Mouse (Mus musculus): ENCODE data around the gene Rwdd1.
"Not testable (repeated sequence)": the region's sequence is repeated elsewhere in the genome, so short reads cannot be mapped to it uniquely, and the experiment has no call there.

Rwdd1 gene

GRCm38 (mm10) chr10:34019302-34020075 lies at the start of gene Rwdd1:
Gene Rwdd1, minus strand, starts transcription at chr10:34019624.
- DNase-seq (ENCODE audit: low read depth, low spot score) = peak; percentile 97

GRCm38 (mm10) chr10:34066591-34066990 lies 47.2 kb upstream of the Rwdd1 start:
- peak; percentile 45 for DNase-seq (ENCODE audit: low read depth, low spot score)

GRCm38 (mm10) chr10:34053987-34054386 lies 34.6 kb upstream of the Rwdd1 start:
- no peak for DNase-seq (ENCODE audit: low read depth, low spot score)

GRCm38 (mm10) chr10:34044210-34044609 lies 24.8 kb upstream of the Rwdd1 start, which contains the start of gene Calhm4:
Gene Calhm4, minus strand, starts transcription at chr10:34044310.
- no peak for DNase-seq (ENCODE audit: low read depth, low spot score)

- no peak for DNase-seq (ENCODE audit: low read depth, low spot score)
Observed at GRCm38 (mm10) chr10:34037401-34037800, 18.0 kb upstream of the Rwdd1 start, which contains the start of gene Trappc3l. Gene Trappc3l, plus strand, starts transcription at chr10:34037597.

- DNase-seq (ENCODE audit: low read depth, low spot score) = peak; percentile 52
Observed at GRCm38 (mm10) chr10:34036587-34036986, 17.2 kb upstream of the Rwdd1 start.

DNA sequence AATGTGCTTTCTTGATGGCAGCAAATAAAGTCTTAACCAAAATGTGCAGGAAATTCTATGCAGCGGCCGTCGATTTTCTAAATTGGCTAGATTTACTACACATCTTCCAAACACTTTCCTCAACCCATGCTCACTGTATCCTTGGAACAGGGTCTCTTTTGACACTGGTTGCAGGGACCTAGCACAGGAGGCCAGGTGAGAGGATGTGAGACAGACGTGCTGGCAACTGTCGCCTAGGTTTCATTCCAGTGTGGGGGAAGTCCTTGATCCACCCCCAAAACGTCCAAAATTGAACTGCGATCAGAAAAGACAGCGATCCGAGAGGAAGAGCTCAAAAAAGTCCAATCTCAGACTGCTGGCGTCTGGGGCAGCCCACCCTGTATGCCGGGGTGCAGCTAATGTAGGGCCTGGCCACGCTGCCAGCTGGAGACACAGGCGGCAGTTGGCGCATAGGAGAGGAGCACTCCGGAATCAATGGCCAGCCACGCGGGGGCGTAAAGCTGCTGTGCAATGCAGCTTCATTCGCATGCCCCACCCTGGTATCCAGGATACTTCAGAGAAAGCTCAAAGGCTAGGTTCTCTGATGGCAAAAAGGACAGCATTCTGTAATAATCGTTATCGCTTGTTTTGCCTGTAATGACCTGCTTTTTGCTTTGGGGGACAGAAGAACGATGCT lies 14.3 kb upstream of the Rwdd1 start:
- DNase-seq (ENCODE audit: low read depth, low spot score) = peak; percentile 86

GRCm38 (mm10) chr10:34030322-34030721 lies 10.9 kb upstream of the Rwdd1 start:
- no peak for DNase-seq (ENCODE audit: low read depth, low spot score)

DNA sequence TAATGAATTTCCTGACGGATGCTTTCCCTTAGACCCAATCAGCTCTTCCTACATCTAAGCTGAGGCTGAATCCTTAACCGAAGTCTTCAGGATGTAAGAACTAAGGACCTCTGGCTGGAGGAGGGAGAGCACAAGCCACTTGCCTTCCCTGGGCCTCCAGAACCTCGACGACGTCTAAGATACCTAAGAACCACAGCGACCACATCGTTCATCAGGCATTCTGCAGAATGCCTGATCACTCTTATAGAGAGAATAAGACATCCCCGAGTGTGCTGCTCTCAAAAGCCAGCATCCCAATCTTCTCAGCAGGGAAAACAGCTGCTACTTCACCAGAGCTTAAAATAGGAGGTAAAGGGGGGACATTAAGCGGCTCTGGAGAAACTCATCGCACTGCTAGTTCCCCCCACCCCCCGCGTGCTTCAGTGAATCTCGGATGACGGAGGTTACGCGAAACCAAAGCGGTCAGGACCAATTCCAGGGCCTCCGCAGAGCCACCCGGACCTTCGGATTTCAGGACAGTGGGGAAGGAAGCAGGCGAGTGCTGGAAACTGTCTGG lies 600 bp downstream of the Rwdd1 start:
- DNase-seq (ENCODE audit: low read depth, low spot score) = no peak

DNA sequence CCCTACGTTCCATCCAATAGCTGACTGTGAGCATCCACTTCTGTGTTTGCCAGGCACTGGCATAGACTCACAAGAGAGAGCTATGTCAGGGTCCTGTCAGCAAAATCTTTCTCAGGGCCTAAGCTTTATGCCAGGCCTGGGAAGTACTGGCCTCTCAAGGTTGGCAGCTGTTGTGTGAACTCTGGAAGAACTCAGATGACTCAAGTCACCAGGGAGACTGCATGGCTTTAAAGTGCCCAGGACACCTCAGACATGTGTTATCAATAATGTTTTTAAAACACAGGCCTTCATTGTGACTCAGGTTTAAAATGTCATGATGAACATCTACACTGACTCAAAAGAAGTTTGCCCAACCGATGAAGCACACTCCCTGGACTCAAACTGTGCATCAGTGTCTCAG lies 6.2 kb downstream of the Rwdd1 start:
- DNase-seq (ENCODE audit: low read depth, low spot score) = no peak

DNA sequence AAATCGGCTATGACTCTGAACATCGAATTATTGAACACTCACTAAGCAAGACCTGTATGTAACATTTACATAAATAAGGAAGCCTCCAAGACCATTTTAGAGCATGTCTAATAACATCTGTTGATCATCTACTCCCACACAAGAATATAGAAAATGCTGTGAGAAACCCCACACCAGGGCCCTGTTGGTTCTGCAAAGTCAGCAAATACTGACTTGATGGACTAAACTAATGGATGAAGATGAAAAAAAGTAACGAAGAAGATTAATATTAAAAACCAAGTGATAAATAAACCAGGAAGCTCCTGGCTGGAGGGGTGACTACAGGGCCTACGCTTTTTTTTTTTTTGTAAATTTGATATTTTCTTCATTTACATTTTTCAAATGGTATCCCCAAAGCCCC lies 6.8 kb downstream of the Rwdd1 start:
- DNase-seq (ENCODE audit: low read depth, low spot score) = no peak

GRCm38 (mm10) chr10:33998397-33998796 lies 21.0 kb downstream of the Rwdd1 start:
- no peak for DNase-seq (ENCODE audit: low read depth, low spot score)

GRCm38 (mm10) chr10:33996686-33997085 lies 22.7 kb downstream of the Rwdd1 start:
- DNase-seq (ENCODE audit: low read depth, low spot score) = not testable (repeated sequence)

DNA sequence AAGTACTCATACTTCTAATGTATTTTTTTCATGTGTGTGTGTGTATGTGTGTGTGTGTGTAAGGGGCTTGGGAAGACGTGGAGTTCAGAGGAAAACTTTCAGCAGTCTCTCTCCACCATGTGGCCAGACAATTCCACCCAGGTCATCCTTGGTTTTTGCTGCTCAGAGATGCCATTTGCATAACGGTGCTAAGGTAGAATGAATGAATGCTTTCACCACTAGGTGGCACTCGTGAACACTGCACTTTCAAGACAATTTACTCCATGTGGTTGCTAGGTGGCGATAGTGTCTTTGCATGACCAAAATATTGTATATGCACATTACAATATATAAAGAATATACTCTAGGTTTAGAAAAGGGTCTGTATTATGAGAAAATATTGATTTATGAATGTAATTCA lies 32.7 kb downstream of the Rwdd1 start:
- peak; percentile 90 for DNase-seq (ENCODE audit: low read depth, low spot score)

GRCm38 (mm10) chr10:33974781-33975494 lies 44.5 kb downstream of the Rwdd1 start:
- no peak for DNase-seq (ENCODE audit: low read depth, low spot score)

DNA sequence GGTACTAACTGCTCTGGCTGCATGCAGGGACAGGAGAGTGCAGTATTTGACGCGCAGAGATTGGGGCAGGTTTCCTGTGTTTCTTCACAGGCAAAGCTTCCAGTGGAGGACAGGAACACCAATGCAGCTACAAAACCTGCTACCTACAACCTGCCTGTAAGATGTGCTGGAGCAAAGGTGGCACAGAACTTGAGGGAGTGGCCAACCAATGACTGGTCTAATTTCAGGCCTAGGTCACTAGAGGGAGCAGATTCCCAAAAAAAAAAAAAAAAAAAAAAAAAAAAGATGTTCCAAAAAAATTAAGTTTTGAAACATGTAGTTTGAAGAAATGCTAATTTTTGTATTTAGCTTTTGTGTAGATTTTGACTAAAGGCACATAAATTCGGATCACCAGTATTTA lies 66.9 kb downstream of the Rwdd1 start:
- DNase-seq (ENCODE audit: low read depth, low spot score) = peak; percentile 64

GRCm38 (mm10) chr10:33950803-33951583 lies 68.4 kb downstream of the Rwdd1 start, which contains the start of gene Zup1:
Gene Zup1, minus strand, starts transcription at chr10:33951269.
- peak; percentile 92 for DNase-seq (ENCODE audit: low read depth, low spot score)
